Mouse (Mus musculus) CH12.LX (cell line): ENCODE measurements around the gene Sh3glb2.
A peak's percentile ranks its signal among the peaks of the same experiment; 100 is the strongest.

Experiments used
- CHD2 ChIP-seq: IDR thresholded peaks from 2 replicates; pipeline ENCODE4 v1.6.1; 2011; ENCODE audit warnings: low read length, improper control_type of control experiment
- CTCF ChIP-seq, 2 experiments: IDR thresholded peaks in 1 of 2; conservative IDR thresholded peaks in 1 of 2; 2 replicates each; pipeline ENCODE4 v1.5.1; 2011 to 2012; ENCODE audit warnings: low read depth in 2 of 2, low read length in 2 of 2, improper control_type of control experiment in 1 of 2, inconsistent platforms in 1 of 2, mild to moderate bottlenecking in 1 of 2, moderate library complexity in 1 of 2
- E2F4 ChIP-seq: IDR thresholded peaks from 2 replicates; pipeline ENCODE4 v1.6.1; 2011; ENCODE audit warnings: low read depth, low read length, improper control_type of control experiment; ENCODE audit not compliant: insufficient replicate concordance
- ELF1 ChIP-seq: IDR thresholded peaks from 2 replicates; pipeline ENCODE4 v1.6.1; 2014; ENCODE audit warnings: low read depth, mild to moderate bottlenecking, inconsistent platforms, low read length, improper control_type of control experiment
- EP300 ChIP-seq: IDR thresholded peaks from 2 replicates; pipeline ENCODE4 v1.6.1; 2011; ENCODE audit warnings: low read length, improper control_type of control experiment
- ETS1 ChIP-seq: conservative IDR thresholded peaks from 2 replicates; pipeline ENCODE4 v1.6.1; 2012; ENCODE audit warnings: low read depth, mild to moderate bottlenecking, inconsistent platforms, low read length, improper control_type of control experiment, moderate library complexity
- MAX ChIP-seq: IDR thresholded peaks from 2 replicates; pipeline ENCODE4 v1.6.1; 2011; ENCODE audit warnings: low read length, improper control_type of control experiment
- POLR2A ChIP-seq: IDR thresholded peaks from 2 replicates; pipeline ENCODE4 v1.6.1; 2011; ENCODE audit warnings: low read depth, mild to moderate bottlenecking, improper control_type of control experiment, low read length
- TBP ChIP-seq: conservative IDR thresholded peaks from 2 replicates; pipeline ENCODE4 v1.6.1; 2011; ENCODE audit warnings: low read depth, low read length, improper control_type of control experiment
- USF2 ChIP-seq: conservative IDR thresholded peaks from 2 replicates; pipeline ENCODE4 v1.6.1; 2011; ENCODE audit warnings: low read depth, low read length, improper control_type of control experiment

- TF ChIP-seq CTCF (conservative IDR thresholded peaks at IDR 0.05 in 1 of 2, IDR thresholded peaks at IDR 0.05 in 1 of 2; ENCODE audit: low read depth in 2 of 2, low read length in 2 of 2), result peak in 1 of 2 experiments; percentile 58; a peak in 2 of 4 replicates
- no peak for TF ChIP-seq ETS1
- TF ChIP-seq EP300, result no peak
- no peak for TF ChIP-seq CHD2
- no peak for TF ChIP-seq TBP
- TF ChIP-seq POLR2A, result no peak
- TF ChIP-seq MAX, result no peak
- no peak for TF ChIP-seq USF2
- no peak for TF ChIP-seq ELF1
- TF ChIP-seq E2F4, result no peak
Measured at GRCm38 (mm10) chr2:30351149-30351548, 8.0 kb downstream of the Sh3glb2 start.
